Mouse (Mus musculus) MEL (cell line): Measurements from ENCODE around the gene Baiap2.

Source experiments
- CTCF ChIP-seq, 3 experiments: IDR thresholded peaks in 2 of 3; conservative IDR thresholded peaks in 1 of 3; 2 replicates each; pipeline ENCODE4 v1.5.1; 2011 to 2012; ENCODE audit warnings: low read length in 3 of 3, low read depth in 2 of 3, mild to moderate bottlenecking in 2 of 3, improper control_type of control experiment in 1 of 3, inconsistent platforms in 1 of 3, mixed read lengths in 1 of 3, moderate library complexity in 1 of 3; ENCODE audit not compliant: control insufficient read depth in 1 of 3, insufficient read depth in 1 of 3, poor library complexity in 1 of 3, severe bottlenecking in 1 of 3
- MEF2A ChIP-seq: IDR thresholded peaks from 2 replicates; pipeline ENCODE4 v1.6.1; 2014; ENCODE audit warnings: low read depth, mild to moderate bottlenecking, inconsistent platforms, low read length, improper control_type of control experiment; ENCODE audit not compliant: poor library complexity, insufficient replicate concordance, severe bottlenecking; ENCODE audit errors: extremely low read depth
- MYB ChIP-seq: IDR thresholded peaks from 2 replicates; pipeline ENCODE4 v1.6.1; 2011; ENCODE audit warnings: mild to moderate bottlenecking, low read depth, low read length, improper control_type of control experiment
- POLR2A ChIP-seq, 2 experiments: IDR thresholded peaks; 2 replicates each; pipeline ENCODE4 v1.6.1; 2011 to 2012; ENCODE audit warnings: low read length in 2 of 2, mild to moderate bottlenecking in 2 of 2, control low read depth in 1 of 2, improper control_type of control experiment in 1 of 2, low read depth in 1 of 2, moderate library complexity in 1 of 2; ENCODE audit not compliant: control insufficient read depth in 1 of 2, insufficient read depth in 1 of 2, poor library complexity in 1 of 2
- RAD21 ChIP-seq: IDR thresholded peaks from 2 replicates; pipeline ENCODE4 v1.6.1; 2011; ENCODE audit warnings: mild to moderate bottlenecking, low read depth, low read length, improper control_type of control experiment
- TAL1 ChIP-seq: IDR thresholded peaks from 2 replicates; pipeline ENCODE4 v1.6.1; 2012; ENCODE audit warnings: mild to moderate bottlenecking, inconsistent platforms, low read length, moderate library complexity, mixed read lengths

GRCm38 (mm10) chr11:120042141-120042838, 99.7 kb downstream of the Baiap2 start:
- TF ChIP-seq CTCF (IDR thresholded peaks at IDR 0.05 in 2 of 3, conservative IDR thresholded peaks at IDR 0.05 in 1 of 3; ENCODE audit: control insufficient read depth in 1 of 3, insufficient read depth in 1 of 3, low read depth in 2 of 3, low read length in 3 of 3, poor library complexity in 1 of 3, severe bottlenecking in 1 of 3) (no peak), POLR2A (IDR thresholded peaks at IDR 0.05; ENCODE audit: control insufficient read depth in 1 of 2, insufficient read depth in 1 of 2, low read depth in 1 of 2, low read length in 2 of 2, poor library complexity in 1 of 2) (no peak), MEF2A (no peak), TAL1 (no peak), MYB (no peak), RAD21 (no peak)
